Mouse (Mus musculus): ENCODE data around the gene Gm20388.

Gm20388 gene

DNA sequence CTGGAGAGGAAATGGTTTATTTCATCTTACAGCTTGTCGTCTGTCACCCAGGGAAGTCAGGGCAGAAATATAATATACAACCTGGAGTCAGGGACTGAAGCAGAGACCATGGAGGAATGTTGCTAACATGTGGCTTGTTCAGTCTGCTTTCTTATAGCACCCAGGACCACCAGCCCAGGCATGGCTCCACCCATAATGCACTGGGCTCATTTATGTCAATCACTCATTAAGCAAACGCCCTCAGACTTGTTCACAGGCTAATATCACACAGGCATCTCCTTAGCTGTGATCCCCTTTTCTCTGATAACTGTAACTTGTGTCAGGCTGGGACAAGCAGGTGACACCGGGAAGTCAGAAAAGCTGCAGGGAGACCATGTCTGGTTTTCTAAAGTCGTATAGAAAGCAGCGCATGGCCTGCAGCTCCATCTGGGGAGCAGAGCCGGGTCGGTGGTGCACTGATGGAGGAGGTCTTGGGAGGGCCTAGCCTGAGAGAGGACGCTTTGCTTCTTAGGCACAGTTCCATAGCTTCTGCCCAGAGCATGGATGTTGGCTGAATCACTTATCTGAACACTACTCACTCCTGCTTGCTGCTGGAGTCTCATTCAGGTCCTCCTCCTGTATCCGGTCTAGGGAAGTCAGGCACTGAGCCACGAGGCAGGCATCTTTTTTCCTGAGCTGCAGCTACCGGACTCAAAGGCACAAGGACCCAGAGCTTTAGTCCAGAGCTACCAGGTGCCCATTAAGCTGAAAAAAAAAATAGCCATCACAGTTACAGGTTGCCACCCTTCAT is 1252.5 kb downstream of the Gm20388 start:
- DNase-seq (ENCODE audit: low spot score), result no peak

DNA sequence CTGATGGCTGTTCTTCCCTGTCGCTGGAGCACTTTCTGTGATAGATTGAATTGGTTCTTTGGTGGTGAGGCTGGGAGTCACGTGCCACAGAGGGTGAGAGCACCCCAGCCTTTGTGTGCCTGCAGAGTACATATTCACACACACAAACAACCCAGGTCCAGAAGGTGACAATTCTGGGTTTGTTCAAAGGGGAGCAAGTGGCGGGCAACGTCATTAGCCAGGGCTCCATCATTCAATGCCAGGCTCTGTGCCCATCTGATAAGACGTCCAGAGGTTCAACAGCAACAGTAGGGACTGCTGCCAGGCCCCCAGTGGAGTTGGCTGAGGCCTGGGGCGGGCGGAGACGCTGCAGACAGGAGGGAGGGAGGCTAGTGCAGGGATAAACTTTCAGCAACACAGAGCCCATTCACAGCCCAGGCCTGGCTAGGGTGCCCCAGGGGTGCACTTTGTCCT is 1253.4 kb downstream of the Gm20388 start:
- peak; percentile 46 for DNase-seq (ENCODE audit: low spot score)

DNA sequence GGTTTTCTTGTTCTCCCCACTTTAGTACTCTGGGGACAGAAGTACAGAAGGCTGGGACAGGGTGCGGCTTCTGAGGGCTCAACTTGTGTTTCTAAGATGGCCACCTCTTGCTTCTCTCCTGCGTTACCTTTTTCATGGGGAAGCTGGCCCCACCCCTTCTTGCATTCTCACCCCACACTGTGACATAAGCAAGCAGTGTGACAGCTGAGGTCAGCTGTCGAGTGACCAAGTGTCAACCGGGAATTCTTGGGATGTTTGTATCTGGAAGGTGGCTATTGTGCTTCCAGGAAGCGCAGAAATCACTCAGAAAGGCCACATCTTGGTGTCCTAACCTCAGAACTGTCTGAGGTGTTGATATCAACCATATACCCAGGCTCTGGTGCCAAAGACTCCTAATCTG is 1257.4 kb downstream of the Gm20388 start:
- DNase-seq (ENCODE audit: low spot score), result no peak

DNA sequence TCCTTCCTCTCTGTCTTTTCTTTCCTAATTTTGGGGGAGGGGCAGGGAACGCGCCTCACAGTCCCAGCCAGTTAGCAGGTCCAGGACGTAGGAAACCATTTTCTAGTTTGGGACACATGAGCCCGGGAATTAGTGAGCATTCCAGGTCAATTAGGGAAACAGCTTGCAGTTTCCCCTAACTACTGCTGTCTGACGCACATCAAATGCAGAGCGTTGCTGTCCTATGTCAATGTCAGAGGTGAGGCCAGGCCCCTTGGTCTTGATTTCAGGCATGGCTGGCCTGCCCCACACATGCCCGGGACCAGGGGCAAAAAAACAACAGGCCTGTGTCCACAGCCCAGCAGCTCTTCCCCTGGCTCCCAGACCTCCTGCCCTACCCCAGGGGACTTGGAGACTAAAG is 1259.5 kb downstream of the Gm20388 start:
- no peak for DNase-seq (ENCODE audit: low spot score)

DNA sequence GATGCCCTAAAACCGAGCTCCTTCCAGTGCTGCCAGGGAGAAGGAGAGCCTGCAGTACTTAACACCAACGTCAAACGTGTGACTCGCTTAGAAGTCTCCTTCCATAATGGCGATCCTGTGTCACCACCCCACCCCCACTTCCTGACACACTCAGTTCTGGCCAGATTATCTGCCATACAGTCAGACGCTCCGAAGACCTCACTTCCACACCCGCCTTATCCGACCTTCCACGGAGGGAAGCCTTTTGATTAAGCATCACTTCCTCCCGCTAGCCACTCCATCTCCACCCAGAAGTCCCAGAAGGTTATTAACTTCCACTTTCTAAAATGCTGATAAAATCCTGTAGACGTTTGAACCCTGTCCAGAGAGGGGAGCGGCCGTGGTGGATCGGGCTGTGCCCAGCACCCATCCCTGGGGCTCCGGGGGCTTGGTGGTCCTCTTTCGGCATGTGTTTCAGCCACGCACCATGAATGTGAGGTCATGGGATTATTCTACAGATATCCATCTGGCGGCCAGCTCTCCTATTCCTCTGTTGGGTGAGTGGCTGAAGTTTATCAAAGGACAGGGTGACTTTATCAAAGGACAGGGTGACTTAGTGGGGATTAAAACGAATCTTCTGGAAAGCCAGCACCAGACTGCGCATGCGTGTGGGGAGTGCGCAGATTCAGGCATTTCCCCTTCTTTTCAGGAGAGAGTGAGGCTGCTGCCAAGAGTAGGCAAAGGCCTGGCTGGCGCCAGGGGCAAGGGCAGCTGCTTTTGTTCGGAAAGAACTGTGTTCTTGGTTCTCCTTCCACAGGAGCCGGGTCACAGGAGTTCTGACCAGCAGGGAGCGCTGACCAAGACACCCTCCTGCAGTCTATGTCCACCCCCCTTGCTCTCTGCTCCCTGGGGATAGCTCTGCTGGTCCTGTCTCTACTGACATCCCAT is 1260.2 kb downstream of the Gm20388 start:
- DNase-seq (ENCODE audit: low spot score), result no peak

DNA sequence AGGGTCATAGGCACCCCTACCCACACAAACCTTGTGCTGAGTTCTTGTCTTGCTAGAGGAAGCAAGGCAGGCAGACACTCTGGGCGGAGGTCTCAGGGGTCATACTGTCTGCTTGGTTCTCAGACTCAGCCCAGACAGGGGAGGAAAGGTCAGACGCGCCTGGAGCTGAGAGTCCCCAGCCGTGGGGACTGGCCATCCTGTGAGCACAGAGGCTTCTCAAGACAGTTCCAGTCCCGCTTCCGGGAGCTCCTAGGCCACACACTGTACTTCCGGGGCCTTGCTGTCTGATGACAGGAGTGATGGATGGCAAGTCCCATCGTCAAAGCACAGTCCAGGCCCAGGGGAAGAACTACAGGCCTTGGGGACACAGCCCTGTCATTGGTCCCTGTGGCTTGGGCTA is 1261.9 kb downstream of the Gm20388 start:
- no peak for DNase-seq (ENCODE audit: low spot score)

DNA sequence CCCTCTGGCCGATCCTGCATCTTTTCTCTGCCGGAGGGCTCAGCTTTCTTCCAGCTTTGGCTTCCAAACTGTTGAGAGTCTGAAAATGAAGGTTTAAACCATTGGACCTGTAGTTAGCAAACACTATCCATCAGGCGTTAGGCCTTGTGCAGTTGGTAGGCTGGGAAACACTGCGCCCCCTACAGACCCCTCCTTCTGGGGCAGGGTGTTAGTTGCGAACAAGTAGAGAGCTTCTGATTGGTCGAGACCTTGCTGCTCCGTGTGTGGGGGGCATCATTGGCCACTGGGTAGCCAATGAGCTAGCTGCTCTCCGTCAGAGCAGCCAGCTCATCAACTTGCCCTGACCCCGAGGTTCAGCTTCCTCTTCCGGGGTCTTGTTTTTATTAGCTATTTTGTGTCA is 1263.5 kb downstream of the Gm20388 start:
- no peak for DNase-seq (ENCODE audit: low spot score)

DNA sequence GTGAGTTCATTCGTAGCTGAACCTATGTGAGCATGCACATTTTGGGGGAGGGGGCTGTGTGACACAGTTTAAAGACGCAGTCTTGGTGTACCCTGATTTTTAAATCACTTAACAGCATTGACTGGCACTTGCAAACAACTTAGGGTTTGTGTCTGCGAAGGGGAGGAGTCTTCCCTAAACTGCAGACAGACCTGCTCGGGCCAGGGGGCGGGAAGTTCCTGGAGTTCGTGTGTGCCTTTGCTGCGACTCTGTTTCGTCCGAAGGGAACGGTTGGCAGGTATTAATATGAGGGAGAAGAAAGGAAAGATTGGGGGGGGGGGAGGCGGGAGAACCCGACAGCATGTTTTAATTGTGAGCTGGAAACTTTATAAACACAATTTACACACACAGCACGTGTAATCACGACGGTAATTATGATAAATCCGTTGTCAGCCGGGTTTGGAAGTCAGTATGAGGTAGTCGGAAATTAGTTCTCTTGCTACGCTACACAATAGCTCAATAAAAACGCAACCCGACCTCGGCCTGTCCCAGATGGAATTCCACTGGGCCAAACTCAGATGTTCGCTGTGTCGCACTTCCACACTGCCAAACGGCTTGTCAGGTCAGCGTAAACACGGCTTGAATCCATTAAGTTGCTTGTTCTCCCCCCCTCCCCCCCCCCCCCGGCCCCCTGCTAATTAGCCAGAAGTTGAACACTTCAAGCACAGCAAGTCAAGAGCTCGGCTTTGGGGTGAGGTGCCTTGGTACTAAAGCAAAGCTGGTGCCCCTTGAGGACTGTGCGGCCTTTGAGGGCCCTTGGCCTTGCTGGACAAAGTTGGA is 1264.3 kb downstream of the Gm20388 start:
- no peak for DNase-seq (ENCODE audit: low spot score)

DNA sequence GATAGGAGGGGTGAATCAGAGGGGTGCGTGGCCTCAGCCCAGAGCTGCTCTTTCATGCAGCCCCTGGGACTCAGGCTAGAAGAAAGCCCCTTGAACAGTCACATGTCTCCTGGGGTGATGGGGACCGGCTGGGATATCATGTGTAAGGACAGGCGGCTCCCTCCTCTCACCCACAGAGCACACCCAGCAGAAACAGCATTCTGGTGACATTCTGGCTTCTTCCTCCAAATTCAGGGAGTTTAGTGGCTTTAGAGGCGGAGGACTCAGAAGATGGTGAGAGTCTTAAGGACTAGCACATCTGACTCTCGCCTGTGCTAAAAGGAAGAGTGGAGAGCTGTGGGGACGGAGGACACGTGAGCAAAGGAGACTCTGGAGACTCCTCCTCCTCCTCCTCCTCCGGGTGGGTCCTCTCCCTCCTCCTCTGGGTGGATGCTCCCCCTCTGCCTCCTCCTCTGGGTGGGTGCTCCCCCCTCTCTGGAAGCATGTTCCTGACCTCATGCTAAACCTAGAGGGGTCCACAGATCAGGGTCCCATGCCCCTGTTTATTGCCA is 1265.0 kb downstream of the Gm20388 start:
- DNase-seq (ENCODE audit: low spot score), result no peak

DNA sequence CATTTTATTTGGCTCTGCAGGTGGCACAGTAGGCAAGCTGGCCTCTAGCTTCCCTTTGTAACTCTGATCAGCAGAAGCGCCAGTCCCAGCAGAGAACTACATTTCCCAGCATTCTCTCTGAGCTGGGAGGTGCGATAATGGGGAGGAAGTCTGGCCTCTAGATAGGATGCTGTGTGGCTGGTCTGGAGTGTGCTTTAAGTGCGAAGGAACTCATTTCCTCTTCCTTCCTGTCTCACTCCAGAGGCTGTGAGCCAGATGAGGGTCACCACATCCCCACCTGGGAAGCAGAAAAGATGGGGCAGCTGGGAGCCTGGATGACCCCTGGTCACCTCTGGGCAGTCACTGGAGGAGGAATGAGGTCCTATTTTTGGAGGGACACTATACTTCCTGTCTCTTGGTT is 1265.7 kb downstream of the Gm20388 start:
- DNase-seq (ENCODE audit: low spot score), result no peak

DNA sequence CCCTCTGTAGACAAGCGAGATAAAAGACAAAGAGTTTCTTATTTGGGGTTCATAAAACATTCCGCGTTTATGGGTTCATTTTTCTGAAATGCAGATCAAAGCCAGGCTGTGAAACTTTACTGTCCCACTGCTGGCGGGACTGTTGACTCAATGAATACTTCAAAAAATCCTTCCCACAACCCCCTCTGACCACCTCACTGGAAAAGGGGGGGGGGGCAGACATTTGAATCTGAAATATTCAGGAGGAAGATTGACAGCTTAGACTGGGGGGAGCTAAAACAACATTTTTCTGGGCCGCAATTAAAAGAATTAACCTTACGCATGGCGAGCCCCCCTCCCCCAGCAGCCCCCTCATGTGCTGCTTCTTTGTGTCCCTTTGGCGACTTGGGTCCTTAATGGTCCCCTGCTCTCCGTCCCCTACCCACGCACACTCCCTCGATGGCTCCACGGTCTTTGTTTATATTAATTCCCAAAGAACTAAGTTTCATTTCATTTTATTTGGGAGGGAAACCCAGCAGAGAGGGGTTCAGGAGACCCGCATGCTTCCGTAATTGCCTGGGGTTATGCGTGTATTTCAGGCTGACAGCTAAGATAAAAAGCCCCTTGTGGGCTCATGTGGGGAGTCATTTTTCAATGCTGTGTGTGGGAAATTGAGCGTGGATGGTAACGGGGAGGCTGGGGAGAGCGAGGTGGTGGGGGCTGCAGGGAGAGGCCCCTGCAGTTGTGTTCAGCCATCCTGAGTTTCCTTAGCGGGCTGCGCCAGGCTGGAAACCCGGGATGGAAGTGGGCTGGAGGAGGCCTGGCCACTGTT is 1270.0 kb downstream of the Gm20388 start:
- no peak for DNase-seq (ENCODE audit: low spot score)

DNA sequence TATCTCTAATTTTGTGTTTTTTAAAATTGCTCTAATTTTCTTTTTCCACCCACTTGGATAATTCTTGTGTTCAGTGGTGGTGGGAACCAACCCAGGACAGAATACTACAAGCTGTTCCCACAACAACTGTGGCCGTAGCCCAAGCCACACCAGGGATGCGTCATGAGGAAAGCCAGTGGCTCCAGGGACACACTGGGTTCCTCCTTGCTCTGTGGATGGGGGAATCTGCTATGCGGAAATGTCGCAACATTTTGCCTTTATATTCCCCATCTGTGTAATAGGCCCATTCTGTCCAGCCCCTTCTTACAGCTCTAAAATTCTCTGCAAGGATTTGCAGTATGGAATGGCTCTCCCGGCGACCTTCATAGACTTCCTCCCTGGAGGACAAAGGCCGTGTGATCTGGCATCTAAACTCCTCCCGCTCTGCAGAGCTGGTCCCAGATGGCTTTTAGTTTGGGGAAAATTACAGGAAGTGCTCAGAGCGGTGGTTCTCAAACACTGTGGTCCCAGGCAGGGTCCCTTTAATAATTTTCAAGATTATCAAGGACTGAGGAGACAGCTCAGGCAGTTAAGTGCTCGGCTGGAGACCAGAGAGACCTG is 1270.7 kb downstream of the Gm20388 start:
- no peak for DNase-seq (ENCODE audit: low spot score)

DNA sequence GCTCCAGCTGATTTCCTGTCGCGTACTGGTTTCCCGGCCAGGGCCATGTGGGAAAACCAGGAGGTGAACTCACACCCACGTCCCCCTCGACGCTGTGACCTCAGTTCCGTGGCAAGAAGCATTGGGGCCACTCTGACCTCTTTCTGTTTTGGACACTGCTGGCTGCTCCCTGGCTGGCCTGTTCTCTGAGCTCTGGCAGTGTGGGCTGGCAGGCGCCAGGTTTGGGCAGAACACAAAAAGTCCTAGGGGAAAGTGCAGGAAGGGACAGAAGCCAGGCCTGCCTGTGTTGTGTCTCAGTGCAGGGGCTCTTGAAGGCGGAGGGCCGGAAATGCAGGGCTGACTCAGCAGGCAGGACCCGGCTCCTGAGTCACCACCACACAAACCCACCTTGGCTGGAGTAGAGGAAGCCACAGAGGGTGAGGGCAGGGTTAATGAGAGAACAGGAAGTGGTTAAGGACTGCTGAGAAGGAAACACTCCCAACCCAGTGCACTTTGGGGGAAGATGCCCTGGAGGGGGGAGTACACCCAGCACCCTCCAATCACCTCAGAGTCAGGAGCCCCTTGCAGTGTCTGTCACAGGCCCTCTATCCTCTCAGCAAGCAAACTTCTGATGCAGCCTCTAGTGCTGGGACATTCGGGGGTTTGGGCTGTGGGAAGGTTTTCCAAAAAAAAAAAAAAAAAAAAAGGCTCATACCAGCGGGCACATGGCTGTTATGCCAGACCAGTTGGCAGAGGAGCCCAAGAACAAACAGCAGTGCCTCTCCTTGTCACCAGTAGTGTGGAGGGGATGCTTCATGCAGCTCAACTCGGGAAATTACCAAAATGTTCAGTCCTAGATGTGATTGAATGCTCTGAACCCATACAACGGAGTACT is 1277.1 kb downstream of the Gm20388 start:
- no peak for DNase-seq (ENCODE audit: low spot score)

DNA sequence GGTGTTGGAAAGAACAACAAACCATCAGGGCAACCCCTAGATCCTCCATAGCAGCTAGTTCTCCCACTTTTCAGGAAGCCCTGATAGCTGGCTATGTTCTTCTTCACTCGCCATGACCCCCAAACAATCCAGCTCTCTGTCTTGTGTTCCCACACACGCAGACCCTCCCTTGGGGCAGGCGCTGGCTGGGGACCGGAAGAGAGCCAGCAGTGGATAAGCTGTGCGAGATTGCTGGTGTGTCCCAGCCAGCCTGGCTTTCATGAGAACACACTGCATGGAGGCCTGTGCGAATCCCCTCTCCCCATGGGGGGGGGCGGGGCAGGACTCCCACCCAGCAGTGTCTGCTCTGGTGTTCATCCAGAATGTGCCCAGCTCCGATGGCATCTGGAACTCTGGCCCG is 1278.4 kb downstream of the Gm20388 start:
- DNase-seq (ENCODE audit: low spot score), result no peak

DNA sequence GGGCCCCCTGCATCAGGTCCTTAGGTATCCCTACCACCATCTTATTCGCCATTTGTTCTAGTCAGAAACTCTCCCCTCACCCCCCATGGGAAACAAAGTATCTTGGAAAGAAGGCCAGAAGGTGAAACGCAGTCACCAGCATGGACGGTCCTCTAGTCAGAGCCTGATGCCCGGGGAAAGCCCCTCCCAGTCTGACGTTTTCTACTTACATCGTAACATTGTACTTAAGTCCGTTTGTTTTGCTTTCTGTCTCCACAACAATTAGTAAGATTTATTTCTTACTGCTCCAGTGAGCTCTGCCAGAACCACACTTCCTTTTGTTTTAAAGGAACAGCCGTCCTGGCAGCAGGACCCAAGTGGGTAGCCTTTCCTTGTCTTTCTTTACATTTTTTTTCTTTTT is 1281.8 kb downstream of the Gm20388 start:
- no peak for DNase-seq (ENCODE audit: low spot score)

DNA sequence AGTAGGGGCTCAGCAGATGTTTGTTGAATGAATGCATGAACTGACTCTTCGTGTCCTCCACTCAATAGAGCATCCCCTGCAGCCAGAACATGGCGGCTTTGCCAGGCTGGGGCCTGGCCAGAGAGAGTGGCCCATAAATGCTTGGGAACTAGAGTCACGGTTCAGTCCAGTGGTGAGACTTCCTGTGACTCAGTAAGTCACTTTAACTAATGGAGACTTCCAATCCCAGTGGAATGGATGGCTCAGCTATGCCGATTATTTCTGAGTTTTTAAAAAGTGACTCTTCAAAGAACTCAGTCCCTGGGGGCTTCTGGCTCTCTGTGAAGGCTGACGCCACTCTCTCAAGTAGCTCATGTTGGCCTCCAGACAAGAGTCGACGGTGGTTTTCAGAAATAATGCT is 1285.3 kb downstream of the Gm20388 start:
- no peak for DNase-seq (ENCODE audit: low spot score)

DNA sequence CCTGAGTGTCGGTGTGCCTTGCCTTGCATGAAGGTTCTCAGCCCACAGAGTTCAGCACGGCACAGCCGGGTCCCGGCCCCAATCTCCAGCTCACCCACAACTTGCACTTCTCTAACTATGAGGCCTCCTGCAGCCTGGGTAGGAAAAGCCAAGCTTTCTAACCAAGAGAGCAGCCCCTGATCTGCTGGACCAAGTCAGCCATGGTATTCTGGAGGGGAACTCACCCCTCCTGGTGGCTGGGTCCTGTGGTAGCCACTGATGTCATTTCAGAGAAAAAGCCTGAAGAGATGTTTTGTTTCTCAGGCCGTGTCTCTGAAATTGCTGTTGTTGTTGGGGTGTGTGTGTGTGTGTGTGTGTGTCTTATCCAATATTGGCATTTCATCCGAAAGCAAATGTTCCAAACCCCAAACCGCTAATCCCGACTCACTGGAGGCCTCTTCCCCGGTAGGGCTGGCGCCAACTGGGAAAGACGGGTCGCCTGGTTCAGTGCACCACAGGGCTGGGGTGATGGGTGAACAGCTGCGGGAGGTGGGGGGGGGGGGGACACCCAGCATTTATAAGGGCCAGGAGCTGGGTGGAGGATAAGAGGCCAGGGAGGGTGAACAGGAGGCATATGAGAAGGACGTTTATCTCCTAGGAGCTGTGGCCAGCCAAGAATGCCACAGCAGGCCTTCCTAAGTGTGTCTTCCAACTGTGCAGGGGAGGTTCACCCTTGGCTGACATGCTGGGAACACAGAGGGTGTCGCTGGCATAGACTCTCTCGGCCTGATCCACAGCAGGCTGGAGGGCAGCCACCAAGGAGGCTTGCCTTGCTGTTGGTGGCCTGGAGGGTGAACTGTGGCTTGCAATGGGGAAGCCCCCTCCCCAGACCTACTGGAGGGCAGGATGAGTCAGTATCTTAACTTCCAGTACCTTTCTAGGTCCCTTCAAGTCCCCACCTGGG is 1286.4 kb downstream of the Gm20388 start:
- no peak for DNase-seq (ENCODE audit: low spot score)

DNA sequence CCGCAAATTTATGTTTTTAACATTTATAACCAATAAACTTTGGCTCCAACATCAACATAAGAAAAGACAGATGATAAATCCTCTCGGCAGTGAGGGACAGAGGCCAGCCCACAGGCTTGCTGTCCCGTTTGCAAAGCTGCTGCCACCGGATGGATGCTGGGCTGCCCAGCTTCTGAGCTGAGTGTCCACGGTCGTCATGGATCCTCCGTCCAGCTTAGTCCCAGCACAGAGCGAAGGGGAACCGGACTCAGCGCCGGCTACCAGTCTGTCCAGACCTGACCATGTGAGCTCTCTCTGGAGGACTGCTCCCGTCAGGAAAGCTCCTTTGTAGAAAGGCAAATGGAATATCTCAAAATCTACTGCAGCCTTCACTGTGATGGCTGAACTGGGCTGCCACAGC is 1289.4 kb downstream of the Gm20388 start:
- DNase-seq (ENCODE audit: low spot score), result no peak

DNA sequence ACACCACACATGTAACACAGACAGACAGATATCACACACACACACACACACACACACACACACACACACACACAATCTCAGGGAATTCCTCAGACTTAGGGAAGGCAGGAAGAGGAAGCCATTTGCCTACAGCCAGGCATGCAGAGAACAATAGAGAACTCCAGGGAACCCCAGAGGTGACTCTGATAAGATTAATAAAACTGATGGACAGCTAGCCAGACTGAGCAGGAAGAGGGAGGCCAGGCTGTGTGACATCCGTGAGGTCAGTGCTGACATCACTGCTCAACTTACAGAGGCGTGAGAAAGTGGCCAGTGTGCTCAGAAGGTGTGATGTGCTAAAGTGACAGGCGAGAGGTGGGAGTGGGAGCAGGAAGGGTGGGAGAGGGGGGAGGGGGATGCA is 1290.3 kb downstream of the Gm20388 start:
- no peak for DNase-seq (ENCODE audit: low spot score)

Data from ovary, postnatal 14 days (tissue).